Mouse (Mus musculus) 3T3-L1 (cell line): ENCODE results near the gene Nlgn2.

Experiments
- DNase-seq: peaks from one replicate; pipeline ENCODE4 v3.0.0-alpha.2; 2015; ENCODE audit warnings: low read depth, low spot score

Nlgn2 gene

GRCm38 (mm10) chr11:69828832-69829231 lies 8.8 kb downstream of the Nlgn2 start:
- no peak for DNase-seq

GRCm38 (mm10) chr11:69823456-69823855 lies 14.1 kb downstream of the Nlgn2 start:
- DNase-seq: no peak

DNA sequence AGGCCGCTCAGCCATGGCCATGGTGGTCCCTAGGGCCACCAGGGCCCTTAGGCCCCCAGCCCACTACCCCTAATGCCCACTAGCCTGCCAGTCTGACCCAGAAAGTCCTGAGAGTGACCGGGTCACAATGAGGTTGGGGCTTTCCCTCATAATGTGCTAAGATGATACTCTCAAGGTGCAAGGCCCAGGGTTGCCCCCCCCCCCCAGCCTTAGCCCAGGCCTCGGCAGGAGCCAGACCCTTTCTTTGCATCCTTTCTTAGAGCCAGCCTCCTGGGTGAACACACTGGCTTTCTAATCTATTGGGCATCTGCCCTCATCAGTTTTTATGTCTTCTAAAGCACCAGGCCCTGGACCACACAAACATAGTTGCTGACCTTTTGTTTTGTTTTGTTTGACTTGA lies 15.5 kb downstream of the Nlgn2 start, which contains the start of gene Spem1:
Gene Spem1, minus strand, starts transcription at position 101 of the 400 bp plus-strand sequence.
- no peak for DNase-seq

- DNase-seq: no peak
Observed at GRCm38 (mm10) chr11:69818871-69819270, 18.7 kb downstream of the Nlgn2 start.

- DNase-seq: no peak
Observed at GRCm38 (mm10) chr11:69818365-69818764, 19.2 kb downstream of the Nlgn2 start, which contains the start of gene Spem2. Spem2 (minus strand) TSS chr11:69818465.

GRCm38 (mm10) chr11:69816520-69816919 lies 21.1 kb downstream of the Nlgn2 start:
- no peak for DNase-seq

GRCm38 (mm10) chr11:69815155-69815554 lies 22.4 kb downstream of the Nlgn2 start, which contains the start of gene Gm39566:
Gm39566 (minus strand) TSS chr11:69815298.
- no peak for DNase-seq

- no peak for DNase-seq
Observed at GRCm38 (mm10) chr11:69810280-69810679, 27.3 kb downstream of the Nlgn2 start.

DNA sequence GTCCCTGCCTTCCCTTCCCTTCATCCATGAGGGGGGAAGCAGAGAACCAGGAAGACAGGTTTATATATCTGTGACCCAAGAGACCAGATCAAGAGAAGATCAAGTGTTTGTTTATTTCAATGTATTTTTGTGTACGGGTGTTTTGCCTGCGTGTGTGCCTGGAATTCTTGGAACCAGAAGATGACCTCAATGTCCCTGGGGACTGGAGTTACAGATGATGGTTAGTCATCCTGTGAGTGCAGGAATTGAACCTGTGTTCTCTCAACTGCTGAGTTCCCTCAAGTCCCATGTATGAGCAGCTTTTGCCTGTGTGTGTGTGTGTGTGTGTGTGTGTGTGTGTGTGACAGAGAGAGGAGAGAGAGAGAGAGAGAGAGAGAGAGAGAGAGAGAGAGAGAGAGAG lies 29.9 kb downstream of the Nlgn2 start:
- DNase-seq: peak; percentile 71

- DNase-seq: no peak
Observed at GRCm38 (mm10) chr11:69806378-69806777, 31.2 kb downstream of the Nlgn2 start.

- DNase-seq: no peak
Observed at GRCm38 (mm10) chr11:69804972-69805909, 32.3 kb downstream of the Nlgn2 start, which contains the start of gene Tmem102. Tmem102 (minus strand) TSS chr11:69805624.

GRCm38 (mm10) chr11:69804652-69804940 lies 33.0 kb downstream of the Nlgn2 start:
- DNase-seq: no peak

- peak; percentile 33 for DNase-seq
Observed at GRCm38 (mm10) chr11:69803786-69804651, 33.6 kb downstream of the Nlgn2 start.

DNA sequence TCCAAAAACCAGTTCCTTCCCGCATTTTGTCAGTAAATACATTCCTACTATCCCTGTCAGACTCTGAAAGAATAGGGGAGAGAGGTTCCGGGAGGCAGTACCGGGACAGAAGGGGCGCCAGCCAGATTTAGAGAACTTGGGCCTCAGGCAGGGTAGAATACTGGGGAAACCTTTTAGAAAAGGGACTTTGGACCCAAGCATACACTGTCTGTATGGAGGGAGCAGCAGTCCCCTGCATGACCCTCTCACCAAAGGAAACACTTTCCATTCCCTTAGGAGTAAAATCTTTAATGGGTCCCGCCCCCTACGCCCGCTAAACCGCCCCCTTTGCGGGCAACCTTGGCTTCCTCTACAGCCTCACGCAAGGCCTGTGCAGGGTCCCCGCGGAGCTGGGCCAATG lies 34.3 kb downstream of the Nlgn2 start:
- no peak for DNase-seq

- DNase-seq: no peak
Observed at GRCm38 (mm10) chr11:69802648-69803105, 34.9 kb downstream of the Nlgn2 start.

DNA sequence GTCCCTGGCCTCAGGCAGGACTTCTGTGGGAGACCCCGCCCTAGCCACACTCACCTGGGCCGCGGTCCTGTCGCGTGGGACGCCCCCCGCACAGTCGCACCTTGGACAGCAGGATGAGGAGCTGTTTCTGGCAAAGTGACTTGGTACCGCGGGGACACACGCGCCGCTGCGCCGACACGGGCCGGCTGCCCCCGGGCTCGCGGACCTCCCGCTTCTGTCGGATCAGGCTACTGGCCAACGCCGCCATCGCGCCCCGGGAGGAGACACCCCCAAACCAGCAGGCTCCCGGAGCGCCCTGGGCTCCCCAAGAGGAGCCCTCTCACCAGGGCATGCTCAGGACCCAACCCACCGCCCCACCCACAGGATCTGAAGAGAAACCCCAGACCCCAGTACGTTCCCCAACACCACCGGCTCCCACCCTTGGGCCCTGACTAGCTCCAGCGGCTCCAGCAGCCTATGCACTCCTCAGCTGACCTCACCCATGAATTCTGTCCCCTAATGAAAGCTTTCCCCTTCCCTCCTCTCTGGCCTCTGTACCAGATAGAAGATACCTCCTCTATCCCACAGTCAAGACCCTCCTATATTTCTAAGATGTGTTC lies 36.1 kb downstream of the Nlgn2 start, which contains the start of gene Fgf11:
Gene Fgf11, minus strand, starts transcription at position 479 of the 599 bp plus-strand sequence.
- no peak for DNase-seq

DNA sequence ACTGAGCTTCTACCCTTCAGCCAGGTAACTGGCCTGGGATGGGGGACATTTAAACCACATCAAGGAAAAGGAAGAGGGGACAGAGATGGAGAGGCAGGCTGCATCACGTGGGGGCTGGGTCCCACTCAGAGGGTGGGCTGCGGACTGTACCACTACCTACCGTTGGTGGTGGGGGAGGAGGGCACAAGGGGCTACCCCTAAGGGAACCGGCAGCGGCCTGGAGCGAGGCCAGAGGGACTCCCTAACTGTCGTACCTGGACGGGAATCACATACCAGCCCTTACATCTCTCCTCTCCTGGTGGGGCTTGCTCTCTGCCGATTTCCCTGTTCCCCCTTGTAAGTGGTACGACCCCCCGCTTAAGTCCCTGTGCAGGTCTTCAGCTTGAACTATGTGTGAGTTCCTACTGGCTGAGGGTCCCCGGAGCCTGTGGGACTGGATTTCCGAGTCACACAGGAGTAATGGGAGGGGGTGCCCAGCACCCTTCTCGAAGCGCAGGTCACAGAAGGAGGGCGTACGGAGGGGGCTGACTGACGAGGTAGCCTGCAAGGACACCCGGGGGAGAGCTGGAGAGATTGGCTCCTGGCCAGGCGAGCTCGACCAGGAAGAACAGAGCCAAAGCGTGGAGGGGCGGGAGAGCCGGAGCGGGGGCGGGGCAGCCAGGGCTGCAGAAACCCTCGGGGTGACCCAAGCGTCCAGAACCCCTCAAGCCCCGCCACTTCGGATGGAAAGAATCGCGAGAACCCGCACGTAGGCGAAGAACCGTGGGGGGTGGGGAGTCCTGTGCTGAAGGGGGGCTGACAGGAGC lies 37.0 kb downstream of the Nlgn2 start:
- DNase-seq: no peak

DNA sequence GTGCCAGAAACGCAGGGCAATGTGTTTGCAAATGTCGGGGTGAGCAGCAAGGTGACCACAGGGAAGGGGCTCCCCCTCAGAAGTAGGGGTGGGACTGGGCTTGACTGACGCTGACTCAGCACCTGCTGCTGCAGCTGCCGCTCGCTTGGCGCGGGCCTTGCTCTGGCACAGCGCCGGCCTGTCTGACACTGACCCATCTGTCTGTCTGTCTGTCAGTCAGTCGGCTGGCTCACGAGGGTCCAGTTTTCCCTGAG lies 37.5 kb downstream of the Nlgn2 start:
- no peak for DNase-seq

- DNase-seq: no peak
Observed at GRCm38 (mm10) chr11:69799394-69800137, 38.0 kb downstream of the Nlgn2 start.

DNA sequence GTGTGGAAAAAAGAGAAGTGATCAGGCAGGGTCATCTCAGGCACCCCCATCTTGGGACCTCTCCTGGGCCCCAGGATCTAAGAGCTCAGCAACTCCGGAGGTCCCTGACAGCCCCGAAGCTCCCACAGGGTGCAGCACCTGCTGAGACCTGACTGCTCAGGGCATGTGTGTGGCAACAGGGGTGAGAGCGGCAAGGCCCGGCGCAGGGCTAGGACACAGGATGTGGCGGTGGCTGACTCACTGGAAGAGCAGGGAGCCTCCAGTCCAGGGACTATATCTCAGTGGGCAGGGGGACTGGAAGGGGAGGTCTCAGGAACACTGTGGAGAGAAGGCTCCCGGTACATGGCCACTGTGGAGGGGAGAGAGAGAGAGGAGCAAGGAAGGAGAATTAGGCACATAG lies 39.7 kb downstream of the Nlgn2 start:
- DNase-seq: peak; percentile 8
